Mouse (Mus musculus) adipocyte (in vitro differentiated cells): Measurements from ENCODE around the gene Vgll3.

Experiments
- DNase-seq: peaks from one replicate; pipeline ENCODE4 v3.0.0-alpha.2; 2016; ENCODE audit warnings: low spot score

Vgll3 gene

DNA sequence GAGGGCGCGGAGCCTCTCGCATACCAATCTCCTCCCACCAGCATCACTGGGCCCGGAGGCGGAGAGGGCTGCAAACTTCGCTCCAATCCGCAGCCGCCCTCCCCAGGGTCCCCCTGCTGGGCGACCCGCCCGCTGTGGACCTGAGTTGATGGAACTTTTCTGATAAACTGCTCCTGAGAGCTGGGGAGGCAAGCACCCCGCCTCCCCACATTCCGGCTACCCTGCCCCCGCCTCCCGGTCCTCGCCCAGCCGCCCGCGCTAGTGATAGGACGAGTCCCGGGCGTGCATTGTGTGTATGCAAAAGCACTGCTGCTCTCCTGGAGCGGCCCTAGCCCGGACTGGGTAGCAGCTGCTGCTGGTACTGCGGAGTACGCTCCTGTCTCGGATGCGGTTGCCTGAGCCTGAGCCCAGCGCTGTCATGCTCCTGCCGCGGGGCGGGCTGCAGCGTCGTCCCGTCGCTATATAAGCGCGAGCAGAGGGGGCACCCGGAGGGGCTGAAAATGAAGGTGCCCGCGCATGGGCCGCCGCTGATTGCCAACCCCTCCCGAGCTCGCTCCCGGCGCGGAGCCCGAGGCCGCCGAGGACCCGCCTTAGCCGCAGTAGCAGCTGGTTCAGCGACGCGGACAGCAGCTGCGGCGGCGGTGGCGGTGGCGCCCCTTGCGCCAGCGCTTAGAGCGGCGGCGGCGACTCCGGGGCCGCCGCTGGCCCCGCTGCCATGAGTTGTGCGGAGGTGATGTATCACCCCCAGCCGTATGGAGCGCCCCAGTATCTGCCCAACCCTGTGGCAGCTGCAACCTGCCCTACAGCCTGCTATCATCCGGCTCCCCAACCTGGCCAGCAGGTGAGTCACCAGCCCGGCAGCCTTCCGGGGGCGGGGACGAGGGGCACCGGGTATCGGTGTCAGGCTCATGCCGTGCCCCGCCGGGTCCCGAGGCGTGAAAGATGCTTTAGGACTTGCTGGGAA lies at the start of gene Vgll3:
TSS of gene Vgll3 (plus strand) at position 340 of the 964 bp plus-strand sequence.
- DNase-seq: peak; percentile 58

DNA sequence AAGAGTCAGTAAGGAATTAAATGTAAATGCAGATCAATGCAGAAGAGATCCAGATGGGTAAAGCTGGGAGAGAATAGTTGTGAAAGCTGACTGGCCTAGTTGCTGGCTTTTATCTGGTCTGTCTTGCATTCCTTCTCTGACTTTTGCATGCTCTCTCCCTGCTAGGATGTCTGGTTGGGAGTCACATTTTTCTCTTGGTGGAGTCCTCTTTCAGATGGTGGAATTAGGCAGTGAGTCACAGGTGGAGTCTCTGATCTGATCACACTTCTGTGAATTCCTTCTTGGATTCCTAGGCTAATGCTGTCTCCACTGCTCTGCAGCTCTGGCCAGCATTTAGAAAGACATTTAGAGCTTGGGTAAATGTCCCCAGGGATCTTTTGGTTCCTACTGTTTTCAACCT lies 49.1 kb upstream of the Vgll3 start:
- no peak for DNase-seq

DNA sequence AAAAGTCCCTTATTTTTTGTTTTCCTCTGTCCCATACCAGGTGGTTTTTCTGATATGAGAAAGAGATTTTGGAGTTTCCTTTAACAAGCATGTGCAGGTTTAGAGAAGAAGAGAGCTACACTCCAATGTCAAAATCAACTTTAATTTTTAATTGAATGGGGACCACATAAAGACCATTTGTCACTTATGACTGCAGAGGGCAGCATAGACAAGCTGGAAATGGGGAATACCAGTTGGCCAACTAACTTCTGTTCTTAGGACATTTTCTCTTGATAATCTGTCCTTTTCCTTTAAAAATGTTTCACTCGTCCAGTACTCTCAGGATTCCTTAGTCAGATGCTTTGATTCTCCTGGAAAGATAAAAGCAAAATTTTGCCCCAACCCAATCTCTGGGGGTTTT lies 29.1 kb upstream of the Vgll3 start:
- peak; percentile 79 for DNase-seq

DNA sequence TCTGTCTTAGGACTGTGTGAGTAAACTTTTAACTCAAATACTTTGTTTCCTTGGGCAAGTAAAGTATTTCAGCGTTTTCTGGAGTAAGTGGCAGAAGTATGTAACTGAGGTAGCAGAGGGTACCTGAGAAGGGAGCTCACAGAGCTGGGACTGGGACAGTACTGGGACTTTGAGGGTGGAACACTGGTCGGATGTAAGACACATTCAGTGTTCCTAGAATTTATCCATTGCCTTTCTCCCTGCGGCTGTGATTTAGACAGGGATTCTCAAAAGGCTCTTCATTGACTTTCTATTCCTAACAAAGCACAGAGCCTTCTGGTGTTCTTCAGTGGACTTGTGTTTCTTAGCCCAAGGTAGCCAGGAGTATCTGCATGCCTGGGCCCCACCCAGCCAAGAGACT lies 1.0 kb downstream of the Vgll3 start:
- DNase-seq: no peak

DNA sequence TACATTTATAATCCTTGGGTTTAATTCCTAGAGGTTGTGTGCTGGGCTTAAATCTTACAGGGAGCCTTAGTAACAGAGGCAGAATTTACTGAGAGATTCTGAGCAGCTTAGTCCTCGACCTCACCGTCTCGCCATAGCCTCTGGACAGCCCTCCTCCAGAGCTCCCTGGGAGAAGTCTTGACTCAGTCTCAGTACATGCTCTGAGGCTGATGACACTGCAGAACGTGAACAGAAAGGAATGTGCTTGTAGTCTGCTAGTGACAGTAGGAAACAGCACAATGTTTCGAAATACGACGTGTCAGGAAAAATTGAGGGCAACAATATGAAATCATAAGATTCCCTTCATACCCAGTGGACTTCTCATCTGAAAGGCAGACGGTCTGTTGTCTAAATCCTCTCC lies 3.7 kb downstream of the Vgll3 start:
- peak; percentile 65 for DNase-seq

DNA sequence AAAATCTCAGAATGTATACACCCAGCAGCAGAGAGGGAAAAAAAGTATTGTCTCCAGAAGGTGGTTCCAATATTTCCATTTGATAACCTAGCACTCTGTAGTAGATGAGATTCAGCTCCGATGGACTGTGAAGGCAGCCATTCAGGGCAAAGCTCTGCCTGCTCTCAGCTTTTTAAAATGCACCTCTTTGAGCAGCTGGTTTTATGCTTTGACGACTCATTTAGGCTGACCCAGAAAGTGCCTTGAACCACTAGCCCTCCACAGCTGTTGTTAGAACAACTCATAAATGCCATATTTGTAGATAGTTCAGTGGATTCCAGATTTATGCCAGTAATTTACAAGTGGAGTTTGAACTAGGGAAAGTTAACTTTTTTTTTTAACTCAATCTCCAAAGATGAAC lies 5.7 kb downstream of the Vgll3 start:
- no peak for DNase-seq

DNA sequence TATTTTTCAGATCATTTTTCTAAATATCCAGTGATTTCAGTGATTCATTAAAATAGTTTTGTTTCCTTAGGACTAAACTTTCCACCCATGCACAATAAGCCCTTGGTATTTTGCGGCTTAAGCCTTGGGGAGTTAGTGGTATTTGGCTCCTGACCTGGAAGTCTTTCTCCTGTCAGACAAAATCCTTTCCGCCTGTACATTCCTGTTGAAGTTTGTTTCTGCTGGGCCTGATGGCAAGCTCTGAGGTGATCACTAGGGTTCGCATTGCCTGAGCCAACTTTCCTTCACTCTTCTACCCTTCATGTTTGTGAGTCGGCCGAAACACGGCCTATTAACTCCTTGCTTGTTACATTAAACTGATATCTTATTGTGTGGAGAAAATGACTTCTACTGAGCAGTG lies 8.7 kb downstream of the Vgll3 start:
- peak; percentile 48 for DNase-seq

DNA sequence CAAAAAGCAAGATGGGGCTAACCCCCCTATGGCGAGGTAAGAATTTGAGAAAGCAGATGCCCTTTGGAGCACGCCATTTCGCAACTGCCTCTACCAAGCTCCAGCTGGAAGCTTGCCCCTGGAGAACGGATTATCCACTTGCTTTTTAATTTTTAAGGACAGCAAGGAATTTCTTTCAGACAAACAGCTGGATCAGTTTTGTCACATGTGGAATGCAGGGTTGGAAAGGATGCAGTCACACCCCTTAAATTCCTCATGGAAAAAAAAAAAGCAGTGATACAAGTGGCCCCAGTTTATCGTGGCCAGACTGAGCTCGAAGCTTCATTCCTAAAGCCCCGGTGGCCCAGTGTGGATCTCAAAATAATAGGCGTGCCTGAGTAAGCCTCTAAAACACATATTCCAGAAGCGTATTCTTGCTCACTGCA lies 13.1 kb downstream of the Vgll3 start:
- peak; percentile 43 for DNase-seq

DNA sequence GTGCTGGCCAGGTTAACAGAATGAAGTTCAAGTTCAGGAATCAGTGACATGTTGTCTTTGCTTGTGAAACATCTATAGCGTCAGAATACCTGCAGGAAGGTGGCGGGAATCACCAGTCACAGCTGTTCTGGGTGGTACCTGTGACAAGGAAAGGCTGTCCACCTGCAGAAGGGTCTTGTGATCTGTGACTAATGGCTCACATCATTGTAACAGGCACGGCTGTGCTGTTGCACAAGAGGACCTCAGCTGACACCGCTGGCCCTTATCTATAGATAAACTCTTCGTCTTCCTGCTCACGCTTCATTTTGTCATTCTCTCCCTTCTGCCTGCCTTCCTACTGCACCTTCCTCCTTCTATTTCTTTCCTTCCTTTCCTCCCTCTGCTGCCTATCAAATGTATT lies 14.0 kb downstream of the Vgll3 start:
- DNase-seq: no peak

DNA sequence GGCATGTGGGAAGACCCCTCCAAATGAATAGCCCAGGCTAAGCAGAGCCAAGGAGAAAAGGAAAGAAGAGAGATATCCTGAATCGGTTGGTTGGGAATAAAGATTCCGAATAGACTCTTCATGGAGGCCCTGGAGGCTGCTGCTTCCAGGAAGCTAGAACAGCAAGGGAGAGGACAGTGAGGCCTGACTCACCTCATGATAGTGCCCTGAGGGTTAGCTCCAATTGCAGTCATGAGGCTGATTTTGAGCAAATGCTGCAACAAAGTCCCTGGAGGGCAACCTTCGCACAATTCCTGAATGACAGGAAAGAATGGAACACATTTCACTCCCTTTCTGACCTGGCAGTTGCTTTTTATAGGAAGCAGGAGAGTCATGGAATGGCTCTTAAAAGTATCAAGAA lies 19.7 kb downstream of the Vgll3 start:
- peak; percentile 34 for DNase-seq

DNA sequence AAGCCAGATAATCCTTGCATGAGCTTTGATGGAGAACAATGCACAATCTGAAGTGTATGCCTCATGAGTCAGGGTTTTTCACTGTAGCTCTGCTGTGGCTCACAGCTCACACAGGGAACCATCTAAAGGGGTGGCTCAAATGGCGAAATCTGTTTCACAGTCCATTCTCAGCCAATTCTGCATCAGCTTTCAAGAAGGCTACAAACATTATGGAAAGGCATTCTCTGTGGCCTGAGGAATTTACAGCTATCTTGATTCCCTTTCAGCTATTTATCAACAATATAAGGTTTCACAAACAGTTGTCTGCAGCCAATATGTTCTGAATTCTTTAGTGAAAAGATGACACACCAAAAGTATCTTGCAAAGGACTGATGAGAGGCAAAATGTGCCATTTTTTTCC lies 35.1 kb downstream of the Vgll3 start:
- DNase-seq: no peak

DNA sequence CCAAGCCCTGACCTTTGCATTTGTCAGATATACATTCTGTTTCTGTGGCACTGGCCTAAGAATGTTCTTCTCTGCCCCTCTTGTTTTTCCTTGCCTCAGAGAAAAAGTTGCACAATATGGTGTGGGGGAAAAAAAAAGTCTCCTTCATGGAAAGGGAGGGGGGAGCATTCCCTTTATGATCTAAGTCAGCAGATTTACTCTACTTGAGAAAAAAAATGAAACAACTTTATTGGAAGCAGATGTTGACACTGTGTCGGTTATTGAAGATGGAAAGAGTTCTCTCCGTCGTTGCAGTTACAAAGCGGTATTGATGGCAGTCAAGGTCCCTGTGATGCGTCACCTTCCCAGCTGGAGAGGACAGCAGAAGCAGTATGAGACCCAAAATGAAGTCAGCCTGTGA lies 49.4 kb downstream of the Vgll3 start:
- DNase-seq: peak; percentile 22

DNA sequence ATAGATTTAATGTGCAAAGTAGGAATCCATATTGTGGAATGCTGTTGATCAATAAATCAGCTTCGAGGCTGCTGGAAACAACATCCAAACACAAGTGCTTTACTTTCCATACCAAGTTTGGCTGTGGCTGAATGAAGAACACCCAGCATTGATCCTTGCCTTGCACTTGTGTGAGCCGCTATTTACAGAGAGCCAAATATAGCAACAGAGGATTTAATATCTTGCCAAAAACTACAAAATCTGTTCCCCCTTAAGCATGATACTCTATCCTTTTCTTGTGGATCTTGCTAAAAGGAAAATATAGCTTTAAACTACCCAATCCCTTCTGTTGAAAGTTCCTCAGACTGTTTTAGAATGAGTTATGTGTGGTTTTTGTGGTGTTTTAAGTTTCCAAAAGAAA lies 52.9 kb downstream of the Vgll3 start:
- DNase-seq: no peak

DNA sequence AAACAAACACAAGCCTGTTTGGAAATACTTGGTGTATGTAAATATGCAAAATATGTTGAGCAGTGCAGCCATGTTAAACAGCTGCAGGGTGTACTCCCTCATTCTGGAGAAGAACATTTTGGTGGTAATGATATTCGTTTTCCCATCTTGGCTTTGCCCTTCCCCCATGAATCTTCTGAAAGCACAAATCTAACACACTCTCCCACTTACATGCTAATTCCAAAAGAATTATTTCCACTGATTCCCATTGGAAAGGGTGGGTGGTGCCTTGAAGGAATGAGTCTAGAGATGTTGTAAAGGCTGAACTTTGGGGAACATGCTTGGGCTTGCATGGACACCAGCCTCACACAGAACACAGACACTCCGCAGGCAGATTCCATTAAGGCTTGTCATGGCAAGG lies 53.9 kb downstream of the Vgll3 start:
- DNase-seq: no peak

DNA sequence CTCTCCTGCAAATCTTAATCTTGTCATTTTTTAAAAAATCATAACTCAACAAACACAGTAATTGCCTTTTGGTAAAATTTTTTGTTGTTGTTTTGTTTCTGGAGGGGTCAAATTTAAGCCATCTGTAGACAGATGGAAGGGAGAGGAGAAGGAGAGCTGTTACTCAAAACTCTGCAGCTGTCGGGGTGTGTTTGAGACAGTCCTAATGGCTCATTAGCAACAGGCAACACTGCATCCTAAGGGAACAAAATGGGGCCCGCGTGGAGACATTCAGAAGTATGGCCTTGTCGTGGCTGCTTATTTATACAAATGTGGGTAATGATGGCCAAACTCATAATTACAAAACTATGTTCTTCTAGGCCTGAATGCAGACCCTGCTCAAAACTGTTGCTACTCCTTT lies 73.9 kb downstream of the Vgll3 start:
- no peak for DNase-seq
